Mouse (Mus musculus): ENCODE data around the gene Blvrb. TPM values are rescaled to one million over a fixed set of nuclear protein-coding genes. Genes with fewer than 3 reads are reported as not detected.

The Blvrb gene
- total and polyA plus RNA-seq, 3 experiments, result 210 to 245 TPM; not detected in 1

DNA sequence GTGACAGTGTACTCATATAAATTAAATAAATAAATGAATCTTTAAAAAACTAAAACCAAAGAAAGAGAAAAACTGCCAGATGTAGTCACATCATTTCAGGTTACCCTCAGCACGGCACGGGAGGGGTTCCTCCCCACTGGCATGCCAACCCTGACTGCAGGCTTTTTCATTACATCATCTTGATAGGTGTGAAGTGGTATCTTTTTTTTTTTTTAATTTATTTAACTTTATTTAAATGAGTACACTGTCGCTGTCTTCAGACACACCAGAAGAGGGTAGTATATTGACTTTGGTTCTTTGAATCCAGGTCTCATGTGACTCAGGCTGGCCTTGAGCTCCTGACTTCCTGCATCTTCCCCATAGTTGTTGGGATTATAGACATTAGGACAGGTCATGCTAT, 7.5 kb downstream of the Blvrb start:
- no peaks in the 10 kb centered on the region for H3K9me3 ChIP-seq (replicated peaks; ENCODE audit: insufficient read depth, low read length)
- no peak for DNase-seq (ENCODE audit: low read depth, low spot score)
- H3K4me3 ChIP-seq (ENCODE audit: control insufficient read depth in 1 of 2, insufficient read depth in 1 of 2, low read depth in 2 of 2, low read length in 2 of 2), result no peak overlapping the region
- peaks cover 0 to 51% of the 10 kb centered on the region in 2 experiments; a peak in 3 of 4 replicates for H3K36me3 ChIP-seq (ENCODE audit: control insufficient read depth in 1 of 2, insufficient read depth in 2 of 2, low read length in 2 of 2)
- no peak overlapping the region for H3K9ac ChIP-seq (ENCODE audit: control insufficient read depth, low read depth, low read length, poor library complexity, severe bottlenecking)
- H3K79me2 ChIP-seq (ENCODE audit: control insufficient read depth, insufficient read depth, low read length, poor library complexity), result peaks cover 15% of the 10 kb centered on the region
- H3K27ac ChIP-seq (ENCODE audit: control insufficient read depth, low read depth, low read length), result peak overlapping the region; percentile 91
- peaks cover 6 to 25% of the 10 kb centered on the region in 2 experiments for H3K4me1 ChIP-seq (ENCODE audit: control insufficient read depth in 1 of 2, insufficient read depth in 2 of 2, low read length in 2 of 2)
- no peaks in the 10 kb centered on the region for H3K27me3 ChIP-seq (ENCODE audit: control insufficient read depth in 1 of 2, insufficient read depth in 2 of 2, low read length in 2 of 2)
- TF ChIP-seq POLR2AphosphoS5 (IDR thresholded peaks at IDR 0.05; ENCODE audit: borderline replicate concordance, low read depth, low read length), result no peak
- no peak for TF ChIP-seq TBP (IDR thresholded peaks at IDR 0.05; ENCODE audit: low read depth, low read length)
- TF ChIP-seq ZC3H11A (IDR thresholded peaks at IDR 0.05; ENCODE audit: low read depth, low read length), result no peak
- peak; percentile 41; the same call in 1 of the 2 replicates for TF ChIP-seq USF1 (IDR thresholded peaks at IDR 0.05; ENCODE audit: low read depth, low read length)
- no peak for TF ChIP-seq MAX (IDR thresholded peaks at IDR 0.05; ENCODE audit: low read length)
- TF ChIP-seq MAZ (IDR thresholded peaks at IDR 0.05; ENCODE audit: low read depth, low read length), result no peak
- TF ChIP-seq KAT2A (conservative IDR thresholded peaks at IDR 0.05; ENCODE audit: low read depth, low read length), result no peak
- no peak for TF ChIP-seq ELF1 (IDR thresholded peaks at IDR 0.05; ENCODE audit: low read depth, low read length)
- peak; percentile 40; the same call in 1 of the 2 replicates for TF ChIP-seq ETS1 (IDR thresholded peaks at IDR 0.05; ENCODE audit: low read depth, low read length)
- peak; percentile 93 for TF ChIP-seq ZNF384 (IDR thresholded peaks at IDR 0.05; ENCODE audit: low read depth, low read length)
- no peak for TF ChIP-seq ZMIZ1 (IDR thresholded peaks at IDR 0.05; ENCODE audit: low read depth, low read length)
- no peak for TF ChIP-seq RCOR1 (IDR thresholded peaks at IDR 0.05; ENCODE audit: low read depth, low read length)
- TF ChIP-seq MYB (IDR thresholded peaks at IDR 0.05; ENCODE audit: low read depth, low read length), result no peak
- TF ChIP-seq NELFE (IDR thresholded peaks at IDR 0.05; ENCODE audit: low read depth, low read length), result no peak
- 0 out of 6 replicates have a peak, but pooled peaks of 1 of the 3 experiments have one; percentile 8 for TF ChIP-seq CTCF (IDR thresholded peaks at IDR 0.05 in 2 of 3, conservative IDR thresholded peaks at IDR 0.05 in 1 of 3; ENCODE audit: control insufficient read depth in 1 of 3, insufficient read depth in 1 of 3, low read depth in 2 of 3, low read length in 3 of 3, poor library complexity in 1 of 3, severe bottlenecking in 1 of 3)
- TF ChIP-seq TAL1 (IDR thresholded peaks at IDR 0.05; ENCODE audit: low read length), result no peak

DNA sequence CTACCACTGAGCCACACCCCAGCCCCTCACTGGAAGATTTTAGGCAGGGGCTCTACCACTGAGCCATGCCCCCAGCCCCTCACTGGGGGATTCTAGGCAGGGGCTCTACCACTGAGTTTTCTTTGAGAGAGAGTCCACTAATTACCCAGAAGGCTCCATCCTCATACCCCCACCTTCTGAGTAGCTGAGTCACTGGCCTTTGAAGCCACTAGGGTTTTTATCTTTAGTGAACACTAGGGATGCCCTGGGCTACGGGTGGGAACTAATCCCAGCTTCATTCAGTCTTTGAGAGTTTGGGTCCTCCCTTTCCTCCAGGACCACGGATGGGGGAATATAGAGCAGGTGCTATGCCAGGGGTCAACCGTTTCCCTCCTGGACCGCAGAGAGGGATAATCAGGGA, 10.8 kb downstream of the Blvrb start:
- H3K9ac ChIP-seq (ENCODE audit: control insufficient read depth, low read depth, low read length, poor library complexity, severe bottlenecking), result no peak overlapping the region
- H3K27ac ChIP-seq (ENCODE audit: control insufficient read depth, low read depth, low read length), result no peak overlapping the region
- no peak for DNase-seq (ENCODE audit: low read depth, low spot score)

More for the DNA sequence above, 10.8 kb downstream of the Blvrb start:
- Histone ChIP-seq H3K9me3 (replicated peaks; ENCODE audit: insufficient read depth, low read length) (no peaks in the 10 kb centered on the region), H3K4me1 (ENCODE audit: control insufficient read depth in 1 of 2, insufficient read depth in 2 of 2, low read length in 2 of 2) (peaks cover 6 to 14% of the 10 kb centered on the region in 2 experiments), H3K4me3 (ENCODE audit: control insufficient read depth in 1 of 2, insufficient read depth in 1 of 2, low read depth in 2 of 2, low read length in 2 of 2) (no peak overlapping the region), H3K36me3 (ENCODE audit: control insufficient read depth in 1 of 2, insufficient read depth in 2 of 2, low read length in 2 of 2) (peaks cover 0 to 34% of the 10 kb centered on the region in 2 experiments; a peak in 3 of 4 replicates), H3K79me2 (ENCODE audit: control insufficient read depth, insufficient read depth, low read length, poor library complexity) (peaks cover 5% of the 10 kb centered on the region), H3K27me3 (ENCODE audit: control insufficient read depth in 1 of 2, insufficient read depth in 2 of 2, low read length in 2 of 2) (no peaks in the 10 kb centered on the region)
- TF ChIP-seq MAFK (IDR thresholded peaks at IDR 0.05; ENCODE audit: borderline replicate concordance, low read depth, low read length) (no peak), NELFE (IDR thresholded peaks at IDR 0.05; ENCODE audit: low read depth, low read length) (no peak), TAL1 (IDR thresholded peaks at IDR 0.05; ENCODE audit: low read length) (peak; percentile 44), ZKSCAN1 (IDR thresholded peaks at IDR 0.05; ENCODE audit: low read depth, low read length) (no peak), E2F4 (IDR thresholded peaks at IDR 0.05; ENCODE audit: borderline replicate concordance, low read depth, low read length) (no peak), GABPA (IDR thresholded peaks at IDR 0.05; ENCODE audit: low read depth, low read length) (no peak)
